Mouse (Mus musculus) limb, embryonic 10.5 days (tissue): ENCODE measurements at regions not wholly inside any gene's neighbourhood (a gene's known extent, or its start where the extent isn't known, plus 50 kb on each side); places are given as distances from the start of the nearest gene placed in this dataset.
"Not testable (repeated sequence)": the region's sequence is repeated elsewhere in the genome, so short reads cannot be mapped to it uniquely, and the experiment has no call there.

Source experiments
- DNase-seq: peaks from one replicate; pipeline ENCODE4 v3.0.0-alpha.2; 2017; ENCODE audit warnings: low spot score
- H3K27ac ChIP-seq: fragments of 300-500 bp; sonication (generic); 2 replicates; pipeline ENCODE4 v1.5.1; 2016; ENCODE audit warnings: mild to moderate bottlenecking
- H3K27me3 ChIP-seq: fragments of 300-500 bp; sonication (generic); 2 replicates; pipeline ENCODE4 v1.6.1; 2016; ENCODE audit warnings: low read depth, mild to moderate bottlenecking; ENCODE audit not compliant: poor library complexity, severe bottlenecking
- H3K36me3 ChIP-seq: fragments of 300-500 bp; sonication (generic); 2 replicates; pipeline ENCODE4 v1.6.1; 2016; ENCODE audit warnings: mild to moderate bottlenecking, moderate library complexity
- H3K4me1 ChIP-seq: fragments of 300-500 bp; sonication (generic); 2 replicates; pipeline ENCODE4 v1.6.1; 2016
- H3K4me3 ChIP-seq: fragments of 300-500 bp; sonication (generic); 2 replicates; pipeline ENCODE4 v1.5.1; 2016; ENCODE audit warnings: mild to moderate bottlenecking, moderate library complexity
- H3K9me3 ChIP-seq: fragments of 300-500 bp; sonication (generic); replicated peaks from 2 replicates; pipeline ENCODE4 v1.6.1; 2016; ENCODE audit warnings: mild to moderate bottlenecking
- WGBS: fragments of 180-500 bp; shearing (Covaris S2); methylation state at CpG from one replicate; pipeline ENCODE4 v1.1.7; 2016; 5-methylcytosine and 5-hydroxymethylcytosine counted together

- H3K27ac ChIP-seq, result no peak overlapping the region
- no peak for DNase-seq
- no peaks in the 10 kb centered on the region for H3K9me3 ChIP-seq
- WGBS, result 46% methylated on average over 11 of the region's 11 CpGs
- no peak overlapping the region for H3K4me3 ChIP-seq
- H3K27me3 ChIP-seq, result no peaks in the 10 kb centered on the region
- H3K4me1 ChIP-seq, result peaks cover 9% of the 10 kb centered on the region
- no peaks in the 10 kb centered on the region for H3K36me3 ChIP-seq
These were observed 107.9 kb downstream of the Dad1 start for GRCm38 (mm10) chr14:54145743-54146741.

- no peak for DNase-seq
- no peak overlapping the region for H3K27ac ChIP-seq
- WGBS, result 59% methylated on average over 1 of the region's 1 CpGs
- no peaks in the 10 kb centered on the region for H3K27me3 ChIP-seq
- peaks cover 9% of the 10 kb centered on the region for H3K4me1 ChIP-seq
- H3K9me3 ChIP-seq, result no peaks in the 10 kb centered on the region
- no peaks in the 10 kb centered on the region for H3K36me3 ChIP-seq
- H3K4me3 ChIP-seq, result no peak overlapping the region
These were observed 110.1 kb downstream of the Dad1 start for GRCm38 (mm10) chr14:54143828-54144227.

- DNase-seq, result no peak
- Histone ChIP-seq H3K27ac (no peak overlapping the region), H3K27me3 (no peaks in the 10 kb centered on the region), H3K4me1 (no peaks in the 10 kb centered on the region), H3K4me3 (no peak overlapping the region), H3K36me3 (no peaks in the 10 kb centered on the region), H3K9me3 (no peaks in the 10 kb centered on the region)
- WGBS, result 90% methylated on average over 3 of the region's 3 CpGs
These were observed 115.6 kb downstream of the Dad1 start for GRCm38 (mm10) chr14:54138288-54138687.

- Histone ChIP-seq H3K27me3 (no peaks in the 10 kb centered on the region), H3K4me1 (no peaks in the 10 kb centered on the region), H3K4me3 (no peak overlapping the region), H3K9me3 (no peaks in the 10 kb centered on the region), H3K27ac (no peak overlapping the region), H3K36me3 (no peaks in the 10 kb centered on the region)
- DNase-seq, result no peak
- 90% methylated on average over 3 of the region's 3 CpGs for WGBS
These were observed 117.4 kb downstream of the Dad1 start for GRCm38 (mm10) chr14:54136538-54136937.

GRCm38 (mm10) chr14:54128334-54128733 is 125.6 kb downstream of the Dad1 start:
- H3K4me3 ChIP-seq, result no peak overlapping the region
- 80% methylated on average over 4 of the region's 4 CpGs for WGBS

GRCm38 (mm10) chr14:54125510-54125909 is 128.4 kb downstream of the Dad1 start:
- no peak overlapping the region for H3K27ac ChIP-seq
- DNase-seq, result no peak
- H3K27me3 ChIP-seq, result no peaks in the 10 kb centered on the region
- H3K4me1 ChIP-seq, result peaks cover 16% of the 10 kb centered on the region
- no peak overlapping the region for H3K4me3 ChIP-seq
- H3K36me3 ChIP-seq, result no peaks in the 10 kb centered on the region
- no peaks in the 10 kb centered on the region for H3K9me3 ChIP-seq

More at GRCm38 (mm10) chr14:54128334-54128733, 125.6 kb downstream of the Dad1 start:
- H3K9me3 ChIP-seq, result no peaks in the 10 kb centered on the region
- no peaks in the 10 kb centered on the region for H3K36me3 ChIP-seq
- DNase-seq, result no peak
- H3K27me3 ChIP-seq, result no peaks in the 10 kb centered on the region
- peaks cover 16% of the 10 kb centered on the region for H3K4me1 ChIP-seq
- H3K27ac ChIP-seq, result no peak overlapping the region

- Histone ChIP-seq H3K36me3 (no peaks in the 10 kb centered on the region), H3K27me3 (no peaks in the 10 kb centered on the region), H3K4me3 (no peak overlapping the region), H3K9me3 (no peaks in the 10 kb centered on the region), H3K4me1 (peaks cover 16% of the 10 kb centered on the region), H3K27ac (no peak overlapping the region)
- DNase-seq, result no peak
- 76% methylated on average over 7 of the region's 7 CpGs for WGBS
These were observed 131.9 kb downstream of the Dad1 start for GRCm38 (mm10) chr14:54121973-54122372.

- no peak for DNase-seq
- H3K4me3 ChIP-seq, result no peak overlapping the region
- H3K27ac ChIP-seq, result no peak overlapping the region
- no peaks in the 10 kb centered on the region for H3K27me3 ChIP-seq
- whole genome bisulfite sequencing, result 84% methylated on average over 4 of the region's 4 CpGs
- peaks cover 16% of the 10 kb centered on the region for H3K4me1 ChIP-seq
- no peaks in the 10 kb centered on the region for H3K9me3 ChIP-seq
- H3K36me3 ChIP-seq, result no peaks in the 10 kb centered on the region
These were observed 132.6 kb downstream of the Dad1 start for GRCm38 (mm10) chr14:54121340-54121739.

GRCm38 (mm10) chr14:54120194-54120593 is 133.7 kb downstream of the Dad1 start:
- Histone ChIP-seq H3K4me3 (no peak overlapping the region), H3K9me3 (no peaks in the 10 kb centered on the region), H3K36me3 (no peaks in the 10 kb centered on the region), H3K27ac (no peak overlapping the region), H3K4me1 (peaks cover 10% of the 10 kb centered on the region), H3K27me3 (no peaks in the 10 kb centered on the region)
- no peak for DNase-seq
- 90% methylated on average over 5 of the region's 5 CpGs for WGBS

- H3K36me3 ChIP-seq, H3K4me1 ChIP-seq, H3K27ac ChIP-seq, H3K27me3 ChIP-seq, H3K9me3 ChIP-seq, H3K4me3 ChIP-seq, DNase-seq: not testable (repeated sequence)
- 97% methylated on average over 8 of the region's 8 CpGs for WGBS
These were observed 136.3 kb downstream of the Dad1 start for GRCm38 (mm10) chr14:54117607-54118006.

GRCm38 (mm10) chr14:54113216-54113615 is 140.7 kb downstream of the Dad1 start:
- no peak for DNase-seq
- Histone ChIP-seq H3K27me3 (no peaks in the 10 kb centered on the region), H3K36me3 (no peaks in the 10 kb centered on the region), H3K4me1 (no peaks in the 10 kb centered on the region), H3K4me3 (no peak overlapping the region), H3K27ac (no peak overlapping the region), H3K9me3 (no peaks in the 10 kb centered on the region)
- WGBS, result 93% methylated on average over 2 of the region's 2 CpGs

- no peaks in the 10 kb centered on the region for H3K27me3 ChIP-seq
- H3K36me3 ChIP-seq, result no peaks in the 10 kb centered on the region
- no peak overlapping the region for H3K27ac ChIP-seq
- 90% methylated on average over 3 of the region's 3 CpGs for WGBS
- DNase-seq, result no peak
- H3K4me3 ChIP-seq, result no peak overlapping the region
- no peaks in the 10 kb centered on the region for H3K4me1 ChIP-seq
- no peaks in the 10 kb centered on the region for H3K9me3 ChIP-seq
These were observed 142.9 kb downstream of the Dad1 start for GRCm38 (mm10) chr14:54110971-54111370.

GRCm38 (mm10) chr14:54109129-54109528 is 144.8 kb downstream of the Dad1 start:
- Histone ChIP-seq H3K27ac (no peak overlapping the region), H3K4me3 (no peak overlapping the region), H3K27me3 (no peaks in the 10 kb centered on the region), H3K36me3 (no peaks in the 10 kb centered on the region), H3K9me3 (no peaks in the 10 kb centered on the region), H3K4me1 (no peaks in the 10 kb centered on the region)
- WGBS, result 91% methylated on average over 1 of the region's 1 CpGs
- DNase-seq, result no peak
